Mouse (Mus musculus): Measurements from ENCODE around the gene Nmt1. TPM values are rescaled to one million over a fixed set of nuclear protein-coding genes. Genes with fewer than 3 reads are reported as not detected.
A peak's percentile ranks its signal among the peaks of the same experiment; 100 is the strongest.

The Nmt1 gene
- polyA plus RNA-seq, 1 experiment from 2014 or later, result 46.9 TPM

DNA sequence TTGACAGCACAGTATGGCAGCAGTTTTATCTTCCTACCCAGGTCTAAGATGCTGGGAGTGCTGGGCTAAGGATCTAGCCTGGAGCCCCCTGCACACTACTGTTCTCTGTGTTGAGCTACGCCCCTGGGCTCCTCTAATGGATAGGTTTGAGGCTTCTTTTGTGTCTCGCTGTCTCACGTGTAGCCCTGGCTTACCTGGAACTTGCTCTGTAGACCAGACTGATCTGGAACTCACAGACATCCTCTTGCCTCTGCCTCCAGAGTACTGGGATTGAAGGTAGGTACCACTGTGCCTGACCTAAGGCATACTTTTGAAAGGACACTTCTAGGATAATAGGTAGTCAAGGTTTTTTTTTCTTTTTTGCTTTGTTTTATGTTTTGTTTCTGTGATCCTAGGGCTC, 16.0 kb downstream of the Nmt1 start:
- 95% methylated on average over 3 of the region's 3 CpGs for WGBS
- H3K36me3 ChIP-seq, result peaks cover 47% of the 10 kb centered on the region

DNA sequence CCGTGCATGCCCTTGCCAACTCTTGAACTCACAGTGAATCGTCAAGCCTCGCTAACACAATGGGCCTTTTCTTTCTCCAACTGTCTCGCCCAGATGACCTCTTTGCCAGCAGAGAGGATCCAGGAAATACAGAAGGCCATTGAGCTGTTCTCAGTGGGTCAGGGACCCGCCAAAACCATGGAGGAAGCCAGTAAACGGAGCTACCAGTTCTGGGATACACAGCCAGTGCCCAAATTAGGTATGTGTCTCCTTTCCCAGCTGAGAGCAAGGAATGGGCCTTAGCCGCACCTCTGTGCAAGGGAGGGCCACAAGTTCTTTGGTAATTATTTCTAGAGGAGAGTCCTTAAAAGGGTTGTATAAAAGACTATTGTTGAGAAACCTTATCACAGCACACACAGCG, 18.3 kb downstream of the Nmt1 start:
- H3K9me3 ChIP-seq (replicated peaks), result no peaks in the 10 kb centered on the region
- H3K4me2 ChIP-seq, result no peak overlapping the region
- H3K9ac ChIP-seq, result no peak overlapping the region
- H3K4me3 ChIP-seq, result no peak overlapping the region
- H3K36me3 ChIP-seq, result peaks cover 56% of the 10 kb centered on the region
- no peaks in the 10 kb centered on the region for H3K27me3 ChIP-seq (replicated peaks)
- H3K27ac ChIP-seq (ENCODE audit: poor library complexity, severe bottlenecking), result no peak overlapping the region
- H3K4me1 ChIP-seq (replicated peaks), result peaks cover 14% of the 10 kb centered on the region; the same call in 1 of the 2 replicates
- WGBS, result 77% methylated on average over 8 of the region's 8 CpGs
- ATAC-seq (ENCODE audit: insufficient number of reproducible peaks, low FRiP score), result no peak

More for the DNA sequence above, 16.0 kb downstream of the Nmt1 start:
- no peak for ATAC-seq (ENCODE audit: insufficient number of reproducible peaks, low FRiP score)
- Histone ChIP-seq H3K4me3 (no peak overlapping the region), H3K4me1 (replicated peaks) (peaks cover 9% of the 10 kb centered on the region; the same call in 1 of the 2 replicates), H3K27me3 (replicated peaks) (no peaks in the 10 kb centered on the region), H3K9me3 (replicated peaks) (no peaks in the 10 kb centered on the region), H3K9ac (no peak overlapping the region), H3K4me2 (no peak overlapping the region), H3K27ac (ENCODE audit: poor library complexity, severe bottlenecking) (no peak overlapping the region)

DNA sequence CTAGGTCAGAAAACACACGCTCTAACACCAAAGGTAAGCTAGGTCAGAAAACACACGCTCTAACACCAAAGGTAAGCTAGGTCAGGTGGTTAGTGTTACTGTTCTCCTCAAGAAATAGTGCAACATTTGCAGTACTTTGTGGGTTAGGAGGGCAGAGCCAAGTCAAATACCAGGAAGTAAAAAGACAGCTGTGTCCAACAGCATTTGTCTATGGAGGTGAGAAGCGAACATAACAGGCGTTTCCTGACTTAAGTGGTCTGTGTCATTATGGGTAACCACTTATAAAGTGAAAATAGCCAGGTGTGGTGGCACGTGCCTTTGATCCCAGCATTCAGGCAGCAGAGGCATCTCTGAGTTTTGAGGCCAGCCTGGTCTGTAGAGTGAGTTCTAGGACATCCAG, 21.6 kb downstream of the Nmt1 start:
- Histone ChIP-seq H3K4me2 (no peak overlapping the region), H3K9me3 (replicated peaks) (no peaks in the 10 kb centered on the region), H3K27ac (ENCODE audit: poor library complexity, severe bottlenecking) (no peak overlapping the region), H3K36me3 (peaks cover 65% of the 10 kb centered on the region), H3K9ac (no peak overlapping the region), H3K27me3 (replicated peaks) (no peaks in the 10 kb centered on the region), H3K4me3 (no peak overlapping the region), H3K4me1 (replicated peaks) (peaks cover 28% of the 10 kb centered on the region)
- ATAC-seq (ENCODE audit: insufficient number of reproducible peaks, low FRiP score), result no peak
- WGBS, result 84% methylated on average over 5 of the region's 5 CpGs

DNA sequence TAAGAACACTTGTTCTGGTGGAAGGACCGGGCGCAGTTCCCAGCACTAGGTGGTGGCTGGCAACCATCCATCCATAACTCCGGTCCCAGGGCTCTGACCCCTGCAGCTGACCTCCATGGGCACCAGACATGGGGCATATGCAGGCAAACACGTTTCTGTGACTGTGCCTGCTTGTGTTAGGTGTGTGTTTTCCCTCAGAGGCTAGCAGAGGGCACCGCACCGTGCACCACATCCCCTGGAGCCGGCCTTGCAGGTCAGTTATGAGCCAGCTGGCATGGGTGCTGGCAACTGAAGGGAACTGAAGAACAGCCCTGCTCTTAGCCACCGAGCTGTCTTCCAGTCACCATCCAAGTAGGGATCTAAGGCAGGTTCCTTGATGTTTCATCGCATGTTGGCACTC, 22.2 kb downstream of the Nmt1 start:
- ATAC-seq (ENCODE audit: insufficient number of reproducible peaks, low FRiP score), result no peak
- 92% methylated on average over 9 of the region's 9 CpGs for WGBS
- Histone ChIP-seq H3K4me3 (no peak overlapping the region), H3K4me2 (no peak overlapping the region), H3K9me3 (replicated peaks) (no peaks in the 10 kb centered on the region), H3K9ac (no peak overlapping the region), H3K36me3 (peaks cover 61% of the 10 kb centered on the region), H3K27me3 (replicated peaks) (no peaks in the 10 kb centered on the region), H3K4me1 (replicated peaks) (peaks cover 28% of the 10 kb centered on the region), H3K27ac (ENCODE audit: poor library complexity, severe bottlenecking) (no peak overlapping the region; the same call in 1 of the 2 replicates)

DNA sequence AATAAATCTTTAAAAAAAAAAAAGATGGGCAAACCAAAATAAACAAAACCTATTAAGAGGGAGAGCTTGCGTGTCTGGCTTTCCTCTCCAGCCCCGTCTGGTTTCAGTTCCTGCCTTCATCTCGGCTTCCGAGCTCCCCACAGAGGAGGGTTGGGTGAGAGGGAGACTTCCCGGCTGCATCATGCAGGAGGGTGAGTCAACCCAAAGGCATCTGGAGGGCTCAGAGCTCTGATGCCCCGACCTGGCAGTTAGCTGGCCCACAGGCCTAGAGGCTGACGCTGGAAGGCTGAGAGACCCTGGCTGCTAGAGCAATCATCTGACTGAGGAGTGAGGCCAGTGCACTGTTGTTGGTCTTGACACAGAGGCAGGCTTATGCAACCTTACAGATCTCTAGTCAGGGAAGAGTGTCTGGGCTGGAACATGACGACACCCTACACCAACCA, 23.3 kb downstream of the Nmt1 start:
- no peak overlapping the region for H3K4me2 ChIP-seq
- H3K9me3 ChIP-seq (replicated peaks), result no peaks in the 10 kb centered on the region
- H3K4me1 ChIP-seq (replicated peaks), result peaks cover 28% of the 10 kb centered on the region
- peaks cover 61% of the 10 kb centered on the region for H3K36me3 ChIP-seq
- H3K4me3 ChIP-seq, result no peak overlapping the region
- peak; percentile 86 for ATAC-seq (ENCODE audit: insufficient number of reproducible peaks, low FRiP score)
- 19% methylated on average over 8 of the region's 8 CpGs for WGBS
- no peaks in the 10 kb centered on the region for H3K27me3 ChIP-seq (replicated peaks)
- H3K27ac ChIP-seq (ENCODE audit: poor library complexity, severe bottlenecking), result peak overlapping the region; percentile 80
- no peak overlapping the region for H3K9ac ChIP-seq

DNA sequence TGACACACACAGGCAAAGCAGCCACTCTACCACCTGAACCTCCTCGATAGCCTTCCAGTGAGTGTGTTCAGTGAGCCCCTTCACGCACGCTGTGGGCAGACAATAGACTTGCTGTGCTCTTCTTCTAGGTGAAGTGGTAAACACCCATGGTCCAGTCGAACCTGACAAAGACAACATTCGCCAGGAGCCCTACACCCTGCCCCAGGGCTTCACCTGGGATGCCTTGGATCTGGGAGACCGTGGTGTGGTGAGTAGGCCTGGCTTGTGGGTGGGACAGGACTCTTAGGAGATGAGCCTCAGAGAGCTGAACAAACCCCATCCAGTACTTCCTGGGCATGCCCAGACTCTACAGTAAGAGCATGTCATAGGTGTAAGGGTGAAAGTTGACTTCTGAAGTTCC, 24.1 kb downstream of the Nmt1 start:
- Histone ChIP-seq H3K4me2 (no peak overlapping the region), H3K4me3 (no peak overlapping the region), H3K9ac (0 out of 2 replicates have a peak overlapping the region, but pooled peaks have one; percentile 31), H3K36me3 (peaks cover 64% of the 10 kb centered on the region), H3K9me3 (replicated peaks) (no peaks in the 10 kb centered on the region), H3K27ac (ENCODE audit: poor library complexity, severe bottlenecking) (peak overlapping the region; percentile 80), H3K4me1 (replicated peaks) (peaks cover 28% of the 10 kb centered on the region), H3K27me3 (replicated peaks) (no peaks in the 10 kb centered on the region)
- WGBS, result 85% methylated on average over 6 of the region's 6 CpGs
- ATAC-seq (ENCODE audit: insufficient number of reproducible peaks, low FRiP score), result 0 out of 2 replicates have a peak, but pooled peaks have one; percentile 15

DNA sequence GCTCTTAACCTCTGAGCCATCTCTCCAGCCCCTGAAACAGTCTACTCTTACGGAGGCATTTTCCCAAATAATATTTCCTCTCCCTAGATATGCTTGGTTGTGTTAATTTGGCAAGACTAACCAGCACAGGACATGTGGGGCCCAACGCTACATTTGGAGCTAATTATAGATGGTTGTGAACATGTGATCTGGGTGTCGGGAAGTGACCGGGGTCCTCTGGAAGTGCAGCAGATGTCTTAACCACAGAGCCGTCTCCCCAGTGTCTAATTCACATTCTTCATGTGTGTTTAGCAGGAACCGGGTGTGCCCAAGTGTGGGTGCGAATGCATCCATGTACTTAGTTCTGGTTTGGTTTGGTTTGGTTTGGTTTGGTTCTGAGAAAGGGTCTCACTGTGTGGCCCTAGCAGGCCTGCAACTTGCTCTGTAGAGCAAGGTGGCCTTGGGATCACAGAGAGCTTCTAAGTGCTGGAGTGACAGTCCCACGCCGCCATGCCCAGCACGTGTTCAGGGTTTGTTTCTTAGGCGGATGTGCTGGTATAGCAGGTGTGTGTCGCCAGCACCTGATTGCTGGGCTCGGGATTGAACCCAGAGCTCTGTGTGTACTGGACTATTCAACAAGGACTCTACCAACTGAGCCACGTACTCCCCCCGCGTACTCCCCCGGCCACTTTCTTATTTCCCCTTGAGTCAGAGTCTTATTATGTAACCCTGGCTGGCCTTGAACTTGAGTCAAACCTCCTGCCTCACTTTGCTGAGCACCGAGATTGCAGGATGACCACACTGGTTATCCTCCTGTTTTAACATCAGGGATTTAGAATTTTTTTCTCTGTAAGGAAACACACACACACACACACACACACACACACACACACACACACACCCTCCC, 25.4 kb downstream of the Nmt1 start:
- Histone ChIP-seq H3K4me1 (replicated peaks) (peaks cover 33% of the 10 kb centered on the region), H3K4me2 (no peak overlapping the region), H3K4me3 (no peak overlapping the region), H3K27me3 (replicated peaks) (no peaks in the 10 kb centered on the region), H3K27ac (ENCODE audit: poor library complexity, severe bottlenecking) (0 out of 2 replicates have a peak overlapping the region, but pooled peaks have one; percentile 6), H3K36me3 (peaks cover 72% of the 10 kb centered on the region), H3K9ac (no peak overlapping the region), H3K9me3 (replicated peaks) (no peaks in the 10 kb centered on the region)
- 80% methylated on average over 18 of the region's 18 CpGs for WGBS
- ATAC-seq (ENCODE audit: insufficient number of reproducible peaks, low FRiP score), result no peak

DNA sequence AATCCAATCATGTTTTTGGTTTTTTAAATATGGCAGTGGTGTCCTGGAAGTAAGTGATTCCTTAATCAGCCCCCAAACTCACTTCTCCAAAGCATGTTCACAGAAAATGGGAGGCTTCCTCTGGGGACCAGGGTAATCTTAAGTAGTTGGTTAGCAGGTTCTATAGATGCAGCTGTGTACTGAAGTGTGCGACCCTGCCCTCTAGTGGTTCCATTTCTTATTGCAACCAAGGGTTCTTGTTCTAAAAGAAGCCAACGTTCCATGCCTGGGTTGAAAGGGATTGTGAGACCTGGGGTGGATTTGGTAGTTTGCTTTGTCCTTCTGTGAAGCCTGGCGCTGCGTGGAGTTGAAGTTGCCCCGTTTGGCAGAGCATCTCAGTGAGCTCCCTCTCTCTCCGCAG, 26.8 kb downstream of the Nmt1 start:
- ATAC-seq (ENCODE audit: insufficient number of reproducible peaks, low FRiP score), result no peak
- 50% methylated on average over 6 of the region's 6 CpGs for WGBS
- Histone ChIP-seq H3K27me3 (replicated peaks) (no peaks in the 10 kb centered on the region), H3K4me2 (no peak overlapping the region), H3K9ac (no peak overlapping the region), H3K27ac (ENCODE audit: poor library complexity, severe bottlenecking) (no peak overlapping the region), H3K4me3 (no peak overlapping the region), H3K4me1 (replicated peaks) (peaks cover 38% of the 10 kb centered on the region), H3K36me3 (peaks cover 82% of the 10 kb centered on the region), H3K9me3 (replicated peaks) (no peaks in the 10 kb centered on the region)

DNA sequence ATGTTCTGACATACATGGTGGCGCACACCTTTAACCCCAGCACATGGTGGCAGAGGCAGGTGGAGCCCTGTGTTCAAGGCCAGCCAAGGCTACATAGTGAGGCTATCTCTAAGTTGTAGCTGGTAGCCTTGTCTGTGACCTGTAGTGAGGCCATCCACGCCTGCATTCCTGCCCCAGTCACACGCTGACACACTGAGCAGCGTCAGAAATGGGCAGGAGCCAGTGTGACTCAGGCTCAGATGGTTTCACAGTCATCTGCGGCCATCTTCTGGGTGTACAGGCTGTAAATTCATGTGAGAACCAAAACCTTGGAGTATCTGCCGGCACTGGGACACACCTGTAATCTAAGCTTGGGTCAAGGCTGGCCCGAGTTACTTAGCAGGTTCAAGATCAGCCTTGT, 28.6 kb downstream of the Nmt1 start:
- WGBS, result 94% methylated on average over 7 of the region's 7 CpGs
- peaks cover 89% of the 10 kb centered on the region for H3K36me3 ChIP-seq
- no peak for ATAC-seq (ENCODE audit: insufficient number of reproducible peaks, low FRiP score)

DNA sequence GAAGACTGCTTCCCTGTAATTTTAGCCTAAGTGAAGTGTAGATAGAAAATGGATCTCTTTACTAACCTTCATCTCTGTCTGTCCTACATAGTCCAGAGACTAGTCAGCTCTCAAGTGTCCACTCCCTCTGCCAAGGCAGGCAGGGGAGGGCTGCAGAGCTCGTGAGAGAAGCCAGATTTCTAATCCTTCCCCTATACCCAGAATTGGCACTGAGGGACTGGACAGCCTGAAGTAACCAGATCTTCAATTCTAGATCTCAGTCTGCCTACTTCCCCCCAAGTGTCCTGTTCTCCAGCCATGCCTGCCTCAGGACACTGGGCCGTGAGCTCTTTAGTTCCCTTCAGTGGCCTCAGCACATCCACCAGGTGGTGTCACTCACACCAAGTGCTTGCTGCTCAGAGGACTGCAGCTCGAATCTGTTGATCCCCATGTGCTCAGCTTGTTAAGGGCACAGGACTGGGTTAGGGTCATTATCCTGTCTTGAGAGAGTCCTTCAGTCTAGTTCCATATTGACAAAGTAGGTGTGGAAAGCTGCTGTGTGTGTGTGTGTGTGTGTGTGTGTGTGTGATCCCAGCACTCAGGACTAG, 30.6 kb downstream of the Nmt1 start:
- H3K27ac ChIP-seq (ENCODE audit: poor library complexity, severe bottlenecking), result peak overlapping the region; percentile 37; the same call in 1 of the 2 replicates
- peak; percentile 31; the same call in 1 of the 2 replicates for ATAC-seq (ENCODE audit: insufficient number of reproducible peaks, low FRiP score)
- H3K4me1 ChIP-seq (replicated peaks), result 0 out of 2 replicates have a peak, but pooled peaks cover 11% of the 10 kb centered on the region
- H3K4me2 ChIP-seq, result no peak overlapping the region
- peaks cover 85% of the 10 kb centered on the region for H3K36me3 ChIP-seq
- WGBS, result 49% methylated on average over 3 of the region's 3 CpGs
- H3K9me3 ChIP-seq (replicated peaks), result no peaks in the 10 kb centered on the region
- H3K9ac ChIP-seq, result no peak overlapping the region
- H3K27me3 ChIP-seq (replicated peaks), result no peaks in the 10 kb centered on the region
- no peak overlapping the region for H3K4me3 ChIP-seq

More for the DNA sequence above, 28.6 kb downstream of the Nmt1 start:
- no peak overlapping the region for H3K4me2 ChIP-seq
- H3K4me3 ChIP-seq, result no peak overlapping the region
- H3K9me3 ChIP-seq (replicated peaks), result no peaks in the 10 kb centered on the region
- peaks cover 29% of the 10 kb centered on the region for H3K4me1 ChIP-seq (replicated peaks)
- H3K27me3 ChIP-seq (replicated peaks), result no peaks in the 10 kb centered on the region
- no peak overlapping the region for H3K9ac ChIP-seq
- H3K27ac ChIP-seq (ENCODE audit: poor library complexity, severe bottlenecking), result no peak overlapping the region

Measured in heart, embryonic 12.5 days (tissue).